Mouse (Mus musculus) bone marrow macrophage, adult 2 months (primary cell): ENCODE measurements around the gene Tlcd2.

Experiments used
- CTCF ChIP-seq: IDR thresholded peaks from 2 replicates; pipeline ENCODE4 v1.5.1; 2012; ENCODE audit warnings: low read depth, mild to moderate bottlenecking, low read length, moderate library complexity
- POLR2A ChIP-seq: IDR thresholded peaks from 2 replicates; pipeline ENCODE4 v1.6.1; 2012; ENCODE audit warnings: mild to moderate bottlenecking, low read depth, low read length, borderline replicate concordance

- no peak for TF ChIP-seq CTCF
- TF ChIP-seq POLR2A: no peak
Measured at GRCm38 (mm10) chr11:75450304-75450908, 11.1 kb upstream of the Tlcd2 start.
